Mouse (Mus musculus): Measurements from ENCODE around the gene Tma16.

Gene Tma16

GRCm38 (mm10) chr8:66486084-66486763, at the start of gene Tma16:
TSS of gene Tma16 (minus strand) at chr8:66486530.
- peak; percentile 77 to 85 for DNase-seq

GRCm38 (mm10) chr8:66520576-66520975, 34.2 kb upstream of the Tma16 start:
- no peak for DNase-seq

- DNase-seq = no peak
Observed at GRCm38 (mm10) chr8:66519149-66519548, 32.8 kb upstream of the Tma16 start.

- no peak for DNase-seq
Observed at GRCm38 (mm10) chr8:66511537-66511936, 25.2 kb upstream of the Tma16 start, which contains the start of gene Tktl2. TSS of gene Tktl2 (plus strand) at chr8:66511756.

- no peak for DNase-seq
Observed at GRCm38 (mm10) chr8:66503381-66503780, 17.1 kb upstream of the Tma16 start.

GRCm38 (mm10) chr8:66496998-66497577, 10.8 kb upstream of the Tma16 start:
- peak in 1 of 2 experiments; percentile 19 for DNase-seq

- peak; percentile 70 to 74 for DNase-seq
Observed at GRCm38 (mm10) chr8:66495726-66496125, 9.4 kb upstream of the Tma16 start.

- no peak for DNase-seq
Observed at GRCm38 (mm10) chr8:66494496-66494895, 8.2 kb upstream of the Tma16 start.

GRCm38 (mm10) chr8:66490624-66491023, 4.3 kb upstream of the Tma16 start:
- DNase-seq = no peak

GRCm38 (mm10) chr8:66488556-66488955, 2.2 kb upstream of the Tma16 start:
- DNase-seq = no peak

GRCm38 (mm10) chr8:66476880-66477279, 9.4 kb downstream of the Tma16 start:
- no peak for DNase-seq

GRCm38 (mm10) chr8:66469821-66470220, 16.5 kb downstream of the Tma16 start:
- no peak for DNase-seq

GRCm38 (mm10) chr8:66457057-66457456, 29.3 kb downstream of the Tma16 start:
- no peak for DNase-seq

- DNase-seq = peak; percentile 10 to 47
Observed at GRCm38 (mm10) chr8:66450691-66451090, 35.6 kb downstream of the Tma16 start.

GRCm38 (mm10) chr8:66445351-66445750, 41.0 kb downstream of the Tma16 start:
- DNase-seq = no peak

- DNase-seq = no peak
Observed at GRCm38 (mm10) chr8:66444141-66444540, 42.2 kb downstream of the Tma16 start.

GRCm38 (mm10) chr8:66442778-66443177, 43.6 kb downstream of the Tma16 start:
- no peak for DNase-seq

- no peak for DNase-seq
Observed at GRCm38 (mm10) chr8:66441123-66441522, 45.2 kb downstream of the Tma16 start.

- DNase-seq = no peak
Observed at GRCm38 (mm10) chr8:66438468-66438867, 47.9 kb downstream of the Tma16 start.

- DNase-seq = no peak
Observed at GRCm38 (mm10) chr8:66437929-66438328, 48.4 kb downstream of the Tma16 start.

GRCm38 (mm10) chr8:66436804-66437203, 49.5 kb downstream of the Tma16 start:
- no peak for DNase-seq

GRCm38 (mm10) chr8:66433577-66433976, 52.8 kb downstream of the Tma16 start:
- DNase-seq = no peak

GRCm38 (mm10) chr8:66430639-66431038, 55.7 kb downstream of the Tma16 start:
- no peak for DNase-seq

Data from cerebellum, postnatal 36 days (tissue).